Mouse (Mus musculus) neural tube, embryonic 12.5 days (tissue): ENCODE data around the gene 2310033P09Rik. TPM values are rescaled to one million over a fixed set of nuclear protein-coding genes. Genes with fewer than 3 reads are reported as not detected.
"Not testable (repeated sequence)": the region's sequence is repeated elsewhere in the genome, so short reads cannot be mapped to it uniquely, and the experiment has no call there.

Source experiments
- ATAC-seq: fragments of 200-750 bp; cut with Nextera tagmentation; 2 replicates; pipeline ENCODE4 v1.8.0; 2017; ENCODE audit warnings: low read depth, mild to moderate bottlenecking, moderate TSS enrichment, moderate library complexity; ENCODE audit not compliant: low FRiP score
- H3K27ac ChIP-seq: fragments of 300-500 bp; sonication (generic); 2 replicates; pipeline ENCODE4 v1.5.1; 2016
- H3K27me3 ChIP-seq: fragments of 300-500 bp; sonication (generic); replicated peaks from 2 replicates; pipeline ENCODE4 v1.6.1; 2016; ENCODE audit warnings: mild to moderate bottlenecking
- H3K36me3 ChIP-seq: fragments of 300-500 bp; sonication (generic); 2 replicates; pipeline ENCODE4 v1.6.1; 2016; ENCODE audit warnings: mild to moderate bottlenecking
- H3K4me1 ChIP-seq: fragments of 300-500 bp; sonication (generic); 2 replicates; pipeline ENCODE4 v1.6.1; 2016
- H3K4me2 ChIP-seq: fragments of 300-500 bp; sonication (generic); replicated peaks from 2 replicates; pipeline ENCODE4 v1.6.1; 2016; ENCODE audit warnings: mild to moderate bottlenecking
- H3K4me3 ChIP-seq: fragments of 300-500 bp; sonication (generic); 2 replicates; pipeline ENCODE4 v1.5.1; 2016
- H3K9ac ChIP-seq: fragments of 300-500 bp; sonication (generic); 2 replicates; pipeline ENCODE4 v1.6.1; 2016; ENCODE audit warnings: mild to moderate bottlenecking
- H3K9me3 ChIP-seq: fragments of 300-500 bp; sonication (generic); 2 replicates; pipeline ENCODE4 v1.6.1; 2016; ENCODE audit warnings: mild to moderate bottlenecking
- WGBS: fragments of 180-500 bp; shearing (Covaris S2); methylation state at CpG from one replicate; pipeline ENCODE4 v1.1.7; 2016; 5-methylcytosine and 5-hydroxymethylcytosine counted together
- polyA plus RNA-seq: library from polyadenylated mRNA; unstranded; fragments of >200 nt; fragmentation: Nextera tagmentation; extraction: Ambion mirVana; gene quantifications from 2 replicates; pipeline ENCODE4 v1.2.1, GENCODE M21; 2016

The 2310033P09Rik gene
- polyA plus RNA-seq, 1 experiment from 2014 or later = 30.1 TPM

DNA sequence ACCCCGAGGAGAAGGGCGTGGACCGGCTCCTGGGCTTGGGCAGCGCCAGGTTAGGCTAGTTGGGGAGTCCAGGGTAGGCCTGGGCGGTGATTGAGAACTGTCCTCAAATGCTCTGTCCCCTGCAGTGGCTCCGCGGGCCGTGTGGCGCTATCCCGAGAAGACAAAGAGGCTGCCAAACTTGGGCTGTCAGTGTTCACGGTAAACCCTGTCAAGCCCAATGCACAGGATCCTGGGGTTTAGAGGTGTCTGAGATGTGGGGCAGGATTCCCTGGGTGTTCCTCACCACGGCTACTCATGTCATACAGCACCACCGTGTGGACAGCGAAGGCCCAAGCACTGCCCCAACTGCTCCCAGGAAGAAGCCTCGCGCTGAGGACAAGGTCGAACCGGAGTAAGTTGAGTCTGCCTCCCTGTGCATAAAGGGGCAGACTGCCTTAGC is 901 bp downstream of the 2310033P09Rik start:
- Histone ChIP-seq H3K4me1 (peaks cover 13% of the 10 kb centered on the region), H3K9me3 (no peaks in the 10 kb centered on the region), H3K27me3 (no peaks in the 10 kb centered on the region), H3K4me2 (peak overlapping the region; percentile 91), H3K27ac (0 out of 2 replicates have a peak overlapping the region, but pooled peaks have one; percentile 75), H3K4me3 (peak overlapping the region; percentile 89), H3K36me3 (peaks cover 65% of the 10 kb centered on the region), H3K9ac (peak overlapping the region; percentile 83)
- ATAC-seq = peak; percentile 67
- 10% methylated on average over 18 of the region's 18 CpGs for WGBS

DNA sequence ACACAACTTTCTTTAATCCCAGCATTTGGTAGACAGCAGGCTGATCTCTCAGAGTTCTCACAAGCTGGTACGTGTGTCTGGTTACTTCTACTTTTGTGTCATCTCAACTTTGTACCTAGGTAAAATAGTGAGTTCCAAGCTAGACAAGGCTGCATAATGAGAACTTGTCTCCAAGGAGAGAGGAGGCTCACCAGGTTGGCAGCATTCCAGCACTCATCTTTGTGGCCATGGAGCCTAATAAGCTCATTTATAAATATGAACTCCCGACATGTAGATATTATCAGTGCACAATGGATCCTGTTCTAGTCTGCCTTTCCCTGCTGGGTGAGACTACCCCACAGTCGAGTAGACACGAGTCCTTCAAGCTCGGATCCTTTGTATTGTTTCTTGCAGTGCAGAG is 1.5 kb downstream of the 2310033P09Rik start:
- H3K4me1 ChIP-seq = peaks cover 13% of the 10 kb centered on the region
- H3K36me3 ChIP-seq = peaks cover 60% of the 10 kb centered on the region
- no peak for ATAC-seq
- H3K27me3 ChIP-seq = no peaks in the 10 kb centered on the region
- 81% methylated on average over 5 of the region's 5 CpGs for WGBS
- H3K4me2 ChIP-seq = peak overlapping the region; percentile 91
- H3K9me3 ChIP-seq = no peaks in the 10 kb centered on the region
- no peak overlapping the region for H3K27ac ChIP-seq
- peak overlapping the region; percentile 89; the same call in 1 of the 2 replicates for H3K4me3 ChIP-seq
- no peak overlapping the region for H3K9ac ChIP-seq

DNA sequence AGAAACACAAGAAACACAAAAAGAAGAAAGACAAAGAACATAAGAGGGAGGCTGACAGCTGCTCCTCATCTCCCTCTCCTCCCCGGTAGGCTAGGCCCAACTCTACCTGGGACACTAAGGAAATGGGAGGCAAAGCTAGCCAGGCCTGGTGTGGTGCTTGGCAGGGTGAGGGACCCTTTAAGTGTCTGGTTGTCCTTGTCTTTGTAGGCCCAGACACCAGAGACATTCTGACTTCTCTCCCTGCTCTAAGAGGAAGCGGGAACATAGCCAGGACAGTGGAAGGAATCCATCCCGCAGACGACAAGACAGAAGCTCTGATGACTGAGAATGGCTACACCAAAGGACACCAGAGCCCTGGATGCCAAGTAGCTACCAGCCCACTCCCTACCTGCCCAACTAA is 1.9 kb downstream of the 2310033P09Rik start:
- H3K9me3 ChIP-seq = no peaks in the 10 kb centered on the region
- no peak overlapping the region for H3K4me2 ChIP-seq
- no peak overlapping the region for H3K4me3 ChIP-seq
- no peak for ATAC-seq
- no peaks in the 10 kb centered on the region for H3K27me3 ChIP-seq
- H3K4me1 ChIP-seq = peaks cover 13% of the 10 kb centered on the region
- no peak overlapping the region for H3K9ac ChIP-seq
- no peak overlapping the region for H3K27ac ChIP-seq
- WGBS = 81% methylated on average over 4 of the region's 4 CpGs
- H3K36me3 ChIP-seq = peaks cover 57% of the 10 kb centered on the region

DNA sequence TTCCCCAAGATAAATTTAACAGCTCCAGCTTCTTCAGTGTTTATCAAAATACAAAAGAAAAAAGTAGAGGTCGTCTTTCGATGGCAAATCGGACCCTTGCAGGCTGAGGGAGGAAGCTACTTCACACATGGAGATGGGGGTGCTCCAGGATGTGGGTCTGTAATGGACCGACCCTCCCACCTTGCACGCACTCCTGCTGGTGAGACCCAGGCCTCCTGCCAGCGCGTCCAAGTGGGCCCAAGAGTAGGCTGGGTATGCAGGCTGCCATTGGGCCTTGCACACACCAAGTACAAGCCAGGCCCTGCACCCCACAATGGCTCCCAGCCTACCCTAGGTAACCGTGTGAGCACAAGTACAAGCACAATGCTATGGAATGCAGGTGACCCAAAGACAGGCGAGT is 3.4 kb downstream of the 2310033P09Rik start:
- H3K4me2 ChIP-seq, H3K9me3 ChIP-seq, H3K4me3 ChIP-seq, ATAC-seq, H3K27me3 ChIP-seq, H3K9ac ChIP-seq, H3K27ac ChIP-seq: not testable (repeated sequence)
- Histone ChIP-seq H3K4me1 (peaks cover 13% of the 10 kb centered on the region), H3K36me3 (peaks cover 43% of the 10 kb centered on the region)
- WGBS = 90% methylated on average over 9 of the region's 9 CpGs

DNA sequence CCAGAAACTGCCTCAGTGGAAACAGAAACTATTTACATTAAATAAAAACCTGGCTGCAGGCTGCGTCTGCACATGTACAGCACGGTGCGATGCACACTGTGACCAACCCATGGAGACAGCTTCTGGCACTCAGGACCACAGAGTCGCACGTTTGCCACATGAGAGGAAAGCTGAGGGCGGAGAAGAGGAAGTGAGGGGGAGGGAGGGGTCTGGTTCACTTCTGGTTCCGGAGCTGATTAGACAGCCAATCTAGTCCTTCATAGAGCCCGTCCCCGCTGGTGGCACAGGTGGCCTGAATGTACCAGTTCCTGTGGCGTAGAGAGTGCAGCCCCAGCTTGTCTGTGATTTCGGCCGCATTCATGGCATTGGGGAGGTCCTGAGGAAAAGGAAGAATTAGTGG is 4.2 kb downstream of the 2310033P09Rik start:
- H3K36me3 ChIP-seq = peaks cover 41% of the 10 kb centered on the region
- WGBS = 88% methylated on average over 12 of the region's 12 CpGs

DNA sequence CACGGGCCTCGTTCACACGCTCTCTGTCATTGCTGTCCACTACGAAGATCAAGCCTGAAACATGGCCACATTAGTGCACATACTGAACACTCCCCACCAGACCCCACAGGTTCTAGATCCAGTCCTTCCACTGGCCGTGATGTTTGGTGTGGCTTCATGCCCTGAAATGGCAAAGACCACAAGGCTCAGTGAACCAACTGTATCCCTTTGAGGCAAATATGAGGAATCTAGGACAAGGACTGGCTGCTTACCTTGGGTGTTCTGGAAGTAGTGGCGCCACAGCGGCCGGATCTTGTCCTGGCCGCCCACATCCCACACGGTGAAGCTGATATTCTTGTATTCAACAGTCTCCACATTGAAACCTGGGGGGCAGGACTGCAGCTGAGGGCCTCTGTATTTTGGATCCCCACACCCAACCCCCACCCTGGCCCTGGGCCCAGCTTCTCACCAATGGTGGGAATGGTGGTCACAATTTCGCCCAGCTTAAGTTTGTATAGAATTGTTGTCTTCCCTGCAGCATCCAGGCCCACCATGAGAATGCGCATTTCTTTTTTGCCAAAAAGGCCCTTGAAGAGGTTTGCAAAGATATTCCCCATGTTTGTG is 4.9 kb downstream of the 2310033P09Rik start:
- 93% methylated on average over 12 of the region's 12 CpGs for WGBS
- Histone ChIP-seq H3K4me2 (no peak overlapping the region), H3K4me3 (no peak overlapping the region), H3K36me3 (peaks cover 44% of the 10 kb centered on the region), H3K4me1 (peaks cover 13% of the 10 kb centered on the region), H3K27ac (no peak overlapping the region), H3K27me3 (no peaks in the 10 kb centered on the region), H3K9ac (no peak overlapping the region), H3K9me3 (no peaks in the 10 kb centered on the region)
- no peak for ATAC-seq

More for the DNA sequence above, 4.2 kb downstream of the 2310033P09Rik start:
- H3K27me3 ChIP-seq, H3K27ac ChIP-seq, H3K4me3 ChIP-seq, H3K9ac ChIP-seq, H3K4me2 ChIP-seq, ATAC-seq, H3K9me3 ChIP-seq: not testable (repeated sequence)
- H3K4me1 ChIP-seq = peaks cover 13% of the 10 kb centered on the region

DNA sequence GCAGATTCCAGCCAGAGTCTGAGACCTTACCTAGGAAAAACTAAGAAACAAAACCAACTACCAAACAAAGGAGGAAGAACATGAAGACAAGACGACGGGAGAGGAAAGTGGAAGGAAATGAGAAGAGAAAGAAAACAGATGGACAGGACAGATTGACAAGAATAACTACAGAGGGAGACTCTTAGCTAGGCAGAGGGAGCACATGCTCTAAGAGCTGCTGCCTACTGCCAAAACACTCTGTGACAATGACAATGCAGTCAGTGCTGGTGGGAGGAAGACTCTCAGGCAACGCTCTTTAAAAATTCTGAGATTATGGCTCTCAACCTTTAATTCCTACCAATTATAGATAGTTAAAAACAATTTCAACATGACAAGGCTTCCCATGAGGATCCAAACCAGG is 8.8 kb downstream of the 2310033P09Rik start:
- no peak for ATAC-seq

DNA sequence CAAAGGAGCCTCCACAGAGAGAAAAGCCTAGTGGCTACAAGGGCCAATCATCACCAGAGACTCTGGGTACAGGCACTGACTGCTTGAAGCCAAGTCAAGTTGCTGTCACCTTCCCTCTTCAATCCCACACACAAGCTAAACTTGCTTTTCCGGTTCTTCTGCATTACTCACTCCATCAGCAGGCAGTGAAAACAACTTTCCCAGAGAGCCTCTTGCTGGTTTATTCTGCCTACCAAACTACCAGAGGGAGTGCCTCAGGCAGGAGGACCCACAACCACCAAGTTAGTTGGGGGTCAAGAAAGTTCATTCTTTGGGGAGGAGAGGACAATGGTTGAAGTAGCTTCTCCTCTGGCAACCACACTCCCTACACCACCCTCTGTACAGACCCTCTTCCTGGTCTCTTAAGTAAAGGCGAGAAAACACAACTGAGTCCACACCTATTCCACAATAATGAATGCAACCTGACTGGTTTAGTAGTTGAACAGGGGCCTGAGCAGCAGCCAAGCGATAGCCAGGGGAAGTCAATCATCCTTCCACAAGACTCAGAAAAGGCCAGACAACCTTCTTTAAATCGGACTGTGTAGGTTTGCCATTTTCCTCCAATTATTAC is 10.4 kb downstream of the 2310033P09Rik start:
- no peak overlapping the region for H3K9ac ChIP-seq
- no peaks in the 10 kb centered on the region for H3K27me3 ChIP-seq
- peaks cover 22% of the 10 kb centered on the region; the same call in 1 of the 2 replicates for H3K36me3 ChIP-seq
- H3K9me3 ChIP-seq = no peaks in the 10 kb centered on the region
- 92% methylated on average over 4 of the region's 4 CpGs for WGBS
- no peak overlapping the region for H3K4me3 ChIP-seq
- no peak for ATAC-seq
- no peaks in the 10 kb centered on the region for H3K4me1 ChIP-seq
- H3K4me2 ChIP-seq = no peak overlapping the region
- H3K27ac ChIP-seq = no peak overlapping the region

More for the DNA sequence above, 8.8 kb downstream of the 2310033P09Rik start:
- WGBS = 97% methylated on average over 3 of the region's 3 CpGs
- Histone ChIP-seq H3K4me2 (no peak overlapping the region), H3K27ac (no peak overlapping the region), H3K9me3 (no peaks in the 10 kb centered on the region), H3K4me1 (no peaks in the 10 kb centered on the region), H3K36me3 (peaks cover 34% of the 10 kb centered on the region), H3K4me3 (no peak overlapping the region), H3K9ac (no peak overlapping the region), H3K27me3 (no peaks in the 10 kb centered on the region)

DNA sequence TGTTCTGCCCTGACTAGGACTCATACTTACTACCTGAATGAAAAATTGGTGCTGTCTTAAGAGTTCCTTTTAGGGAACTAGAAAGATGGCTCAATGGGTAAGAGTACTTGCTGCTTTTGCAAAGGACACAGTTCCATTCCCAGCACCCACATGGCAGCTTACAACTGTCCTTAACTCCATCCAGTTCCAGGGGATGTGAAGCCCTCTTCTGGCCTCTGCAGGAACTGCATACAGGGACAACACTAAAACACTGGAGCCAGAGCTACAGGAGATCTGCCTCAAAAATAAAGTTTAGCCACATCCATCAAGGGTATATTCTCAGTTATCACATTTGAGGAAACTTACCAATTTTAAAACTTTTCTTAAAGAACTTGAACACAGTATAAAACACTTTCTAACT is 10.9 kb downstream of the 2310033P09Rik start:
- H3K27ac ChIP-seq = no peak overlapping the region
- H3K4me3 ChIP-seq = no peak overlapping the region
- no peaks in the 10 kb centered on the region for H3K4me1 ChIP-seq
- no peak for ATAC-seq
- no peak overlapping the region for H3K4me2 ChIP-seq
- no peaks in the 10 kb centered on the region for H3K27me3 ChIP-seq
- H3K9me3 ChIP-seq = no peaks in the 10 kb centered on the region
- H3K9ac ChIP-seq = no peak overlapping the region
- peaks cover 24% of the 10 kb centered on the region; the same call in 1 of the 2 replicates for H3K36me3 ChIP-seq

DNA sequence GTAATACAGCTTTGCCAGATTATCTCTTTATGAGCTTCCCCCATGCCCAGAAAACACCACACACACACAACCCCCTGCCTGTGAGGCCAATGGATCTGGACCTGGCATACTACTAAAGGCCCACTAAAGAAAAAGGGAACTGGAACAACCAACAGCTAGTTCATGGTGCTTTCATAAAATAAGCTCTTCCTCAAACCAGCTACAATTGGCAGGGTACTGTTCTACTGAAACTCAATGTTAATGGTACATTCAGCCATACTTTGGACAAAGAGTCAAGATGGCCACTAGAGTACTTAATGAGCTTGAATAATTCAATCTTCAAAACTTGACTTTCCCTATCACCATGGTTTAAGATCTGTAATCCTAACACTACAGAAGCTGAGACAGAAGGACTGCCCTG is 13.5 kb downstream of the 2310033P09Rik start:
- H3K4me1 ChIP-seq = peaks cover 18% of the 10 kb centered on the region
- no peak for ATAC-seq

DNA sequence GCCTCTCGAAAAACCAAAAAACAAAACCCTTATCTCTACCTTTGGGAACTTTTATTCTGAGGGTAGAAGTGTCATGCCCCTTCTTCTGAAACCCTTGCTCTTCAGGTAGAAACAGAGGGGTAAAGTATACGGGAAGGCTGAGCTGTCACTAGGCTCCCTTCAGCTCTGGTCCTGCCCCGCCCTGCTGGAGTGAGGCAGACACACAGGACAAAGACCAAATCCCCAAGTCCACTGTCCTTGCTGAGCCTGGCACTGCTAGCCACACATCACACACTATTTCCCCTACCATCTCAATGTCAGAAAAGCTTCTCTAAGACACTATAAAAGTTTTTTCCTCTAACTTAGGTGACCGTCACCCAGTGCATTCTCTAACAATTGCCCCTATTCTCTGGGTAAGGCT is 14.2 kb downstream of the 2310033P09Rik start:
- Histone ChIP-seq H3K4me2 (no peak overlapping the region), H3K9me3 (no peaks in the 10 kb centered on the region), H3K36me3 (peaks cover 24% of the 10 kb centered on the region; the same call in 1 of the 2 replicates), H3K4me3 (no peak overlapping the region), H3K9ac (no peak overlapping the region), H3K27ac (no peak overlapping the region), H3K27me3 (no peaks in the 10 kb centered on the region), H3K4me1 (peaks cover 24% of the 10 kb centered on the region)
- no peak for ATAC-seq
- 92% methylated on average over 4 of the region's 4 CpGs for WGBS

More for the DNA sequence above, 13.5 kb downstream of the 2310033P09Rik start:
- Histone ChIP-seq H3K9ac (no peak overlapping the region), H3K36me3 (peaks cover 24% of the 10 kb centered on the region; the same call in 1 of the 2 replicates), H3K27ac (no peak overlapping the region), H3K4me3 (no peak overlapping the region), H3K4me2 (no peak overlapping the region), H3K27me3 (no peaks in the 10 kb centered on the region), H3K9me3 (no peaks in the 10 kb centered on the region)

DNA sequence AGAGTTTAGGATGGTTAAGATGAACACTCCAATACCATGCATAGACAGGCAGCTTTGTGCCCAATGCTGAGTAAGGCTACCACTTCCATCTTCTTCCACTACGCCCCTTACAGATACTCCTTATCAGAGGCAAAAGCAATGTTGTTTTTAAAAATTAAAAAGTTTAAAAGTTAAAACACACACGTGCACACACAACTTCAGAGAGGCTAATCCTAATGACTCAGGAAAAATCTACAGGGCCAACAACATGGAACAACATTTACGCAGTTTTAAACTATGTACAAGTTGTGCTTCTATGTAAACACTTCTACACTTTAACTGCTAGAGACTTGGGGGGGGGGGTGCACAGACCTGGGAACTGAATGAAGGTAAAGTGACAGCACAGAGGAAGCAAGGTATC is 15.9 kb downstream of the 2310033P09Rik start:
- Histone ChIP-seq H3K4me3 (no peak overlapping the region), H3K4me2 (no peak overlapping the region), H3K27ac (no peak overlapping the region), H3K27me3 (no peaks in the 10 kb centered on the region), H3K4me1 (peaks cover 30% of the 10 kb centered on the region), H3K36me3 (peaks cover 19% of the 10 kb centered on the region; the same call in 1 of the 2 replicates), H3K9me3 (no peaks in the 10 kb centered on the region), H3K9ac (no peak overlapping the region)
- ATAC-seq = no peak
- 95% methylated on average over 3 of the region's 3 CpGs for WGBS

DNA sequence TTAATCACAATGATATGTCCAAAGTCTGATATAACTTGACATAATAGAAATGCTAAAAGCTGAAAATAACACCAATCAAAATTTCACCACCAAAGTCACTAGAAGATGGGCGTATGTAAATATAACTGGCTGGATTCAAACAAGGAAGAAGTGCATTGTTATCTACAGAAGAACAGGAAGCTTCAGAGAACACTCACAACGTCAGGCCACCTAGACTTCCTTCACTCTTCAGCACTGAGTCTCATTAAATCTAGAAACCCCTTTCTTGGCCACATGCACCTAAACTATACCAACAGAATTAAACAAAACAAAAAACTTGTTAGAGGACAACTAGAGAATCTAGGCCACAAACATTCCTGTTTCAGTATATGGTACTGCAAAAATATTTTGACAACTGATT is 16.3 kb downstream of the 2310033P09Rik start:
- Histone ChIP-seq H3K27me3 (no peaks in the 10 kb centered on the region), H3K27ac (no peak overlapping the region), H3K36me3 (peaks cover 16% of the 10 kb centered on the region; the same call in 1 of the 2 replicates), H3K4me1 (peaks cover 30% of the 10 kb centered on the region), H3K9me3 (no peaks in the 10 kb centered on the region), H3K4me3 (no peak overlapping the region), H3K4me2 (no peak overlapping the region), H3K9ac (no peak overlapping the region)
- 77% methylated on average over 2 of the region's 2 CpGs for WGBS
- ATAC-seq = no peak
